14 mouse cellular contexts compared by ENCODE assay signal in the genomic region with DNA sequence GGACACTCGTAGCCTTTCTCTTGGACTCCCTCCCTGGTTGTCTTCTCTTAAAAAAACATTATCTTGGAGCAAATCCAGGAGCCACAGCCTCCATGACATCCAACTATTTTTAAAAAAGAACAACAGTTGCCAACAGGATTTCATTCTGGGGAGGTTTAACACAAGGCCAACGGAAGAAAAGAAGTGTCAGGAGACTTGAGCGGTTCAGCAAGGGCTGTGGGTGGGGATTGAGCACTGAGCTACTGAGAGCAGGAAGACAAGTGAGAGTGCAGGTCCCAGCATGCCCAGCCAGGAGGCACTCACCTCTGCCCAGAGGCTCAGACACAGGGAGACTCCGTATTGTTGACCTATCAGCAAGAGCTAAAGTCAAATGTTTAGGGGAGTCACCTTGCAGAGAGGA. TPM values are rescaled to one million over a fixed set of nuclear protein-coding genes. Genes with fewer than 3 reads are reported as not detected.
DNase-seq lines count a peak whose midpoint lies in the region; ATAC-seq and TF ChIP-seq lines count a peak whose summit lies in the region.
"Had no signal": no experiment of that assay in that cellular context is flagged by ENCODE, and none has a peak within 500 bp of the region (broad histone marks: within the 10 kb centered on the region; RNA-seq: fewer than 3 reads in every experiment).

No protein-coding gene starts in this region.

- TF ChIP-seq EP300 in liver, embryonic 14.5 days (IDR thresholded peaks at IDR 0.05; ENCODE audit: low read depth): no peak
- no peak for TF ChIP-seq EP300 in lung, postnatal 0 days (IDR thresholded peaks at IDR 0.05)

- intact Hi-C loops in heart, postnatal 10 days (cut with DNase I): loop anchor here (10.0 kb wide), 1 partner anchor 208 kb away; no protein-coding TSS in a partner anchor

- H3K9me3 ChIP-seq in liver, embryonic 14.5 days (ENCODE audit: control insufficient read depth, low read length): no peaks in the 10 kb centered on the region
- H3K9me3 ChIP-seq in liver, embryonic 12.5 days (replicated peaks): no peaks in the 10 kb centered on the region
- no peaks in the 10 kb centered on the region for H3K9me3 ChIP-seq in embryonic facial prominence, embryonic 10.5 days
- H3K9me3 ChIP-seq in lung, postnatal 0 days (ENCODE audit: low read length): no peaks in the 10 kb centered on the region
- H3K9me3 ChIP-seq: megakaryocyte, embryonic 14.5 days; neural tube, embryonic 13.5 days had no signal

- H3K4me3 ChIP-seq in liver, embryonic 14.5 days (ENCODE audit: insufficient read depth in 1 of 2, low read depth in 2 of 2, low read length in 2 of 2): no peak overlapping the region
- no peak overlapping the region for H3K4me3 ChIP-seq in liver, embryonic 12.5 days
- no peak overlapping the region for H3K4me3 ChIP-seq in embryonic facial prominence, embryonic 10.5 days
- H3K4me3 ChIP-seq in lung, postnatal 0 days (ENCODE audit: low read depth, low read length): no peak overlapping the region
- H3K4me3 ChIP-seq: left cerebral cortex, adult 2 months; neural tube, embryonic 13.5 days had no signal

- H3K36me3 ChIP-seq in liver, embryonic 14.5 days (replicated peaks; ENCODE audit: control insufficient read depth, insufficient read depth, low read depth): no peaks in the 10 kb centered on the region
- no peaks in the 10 kb centered on the region for H3K36me3 ChIP-seq in liver, embryonic 12.5 days
- 0 out of 2 replicates have a peak, but pooled peaks cover 4% of the 10 kb centered on the region for H3K36me3 ChIP-seq in embryonic facial prominence, embryonic 10.5 days (replicated peaks)
- no peaks in the 10 kb centered on the region for H3K36me3 ChIP-seq in lung, postnatal 0 days (ENCODE audit: insufficient read depth, low read length)

- WGBS in liver, embryonic 14.5 days (ENCODE audit: insufficient replicate concordance): 53% methylated on average over 4 of the region's 4 CpGs
- 42% methylated on average over 4 of the region's 4 CpGs for WGBS in liver, embryonic 12.5 days (ENCODE audit: insufficient replicate concordance)
- 26% methylated on average over 4 of the region's 4 CpGs for WGBS in embryonic facial prominence, embryonic 10.5 days
- WGBS in lung, postnatal 0 days: 6% methylated on average over 4 of the region's 4 CpGs

- no peak for ATAC-seq in liver, embryonic 14.5 days (ENCODE audit: insufficient read depth)
- ATAC-seq in liver, embryonic 12.5 days: no peak
- peak; percentile 68 for ATAC-seq in lung, postnatal 0 days
- ATAC-seq: hindbrain, embryonic 16.5 days had no signal

- 0 out of 2 replicates have a peak, but pooled peaks have one; percentile 11 for TF ChIP-seq CTCF in liver, embryonic 14.5 days (IDR thresholded peaks at IDR 0.05; ENCODE audit: low read depth)
- TF ChIP-seq CTCF in lung, postnatal 0 days (IDR thresholded peaks at IDR 0.05): peak; percentile 45

- DNase-seq in liver, embryonic 14.5 days (ENCODE audit: low read depth in 3 of 3, low spot score in 3 of 3): no peak
- peak; percentile 40 for DNase-seq in embryonic facial prominence, embryonic 10.5 days (ENCODE audit: low spot score)
- peak; percentile 34 to 37 for DNase-seq in heart, postnatal 10 days
- peak; percentile 73 for DNase-seq in lung, postnatal 0 days (ENCODE audit: low spot score)
- no peak for DNase-seq in embryo, embryonic 10 days (ENCODE audit: low spot score)
- no peak for DNase-seq in ovary, adult 18-20 months (ENCODE audit: low spot score)
- DNase-seq in gastrocnemius, adult 18-20 months (ENCODE audit: low spot score): no peak
- DNase-seq: cerebellum, postnatal 25 days; thymus, postnatal 36 days had no signal

- no peak overlapping the region for H3K9ac ChIP-seq in liver, embryonic 14.5 days (replicated peaks)
- no peak overlapping the region for H3K9ac ChIP-seq in liver, embryonic 12.5 days
- H3K9ac ChIP-seq in lung, postnatal 0 days (replicated peaks; ENCODE audit: low read depth): no peak overlapping the region
- H3K9ac ChIP-seq: neural tube, embryonic 13.5 days had no signal

- H3K27me3 ChIP-seq in liver, embryonic 14.5 days (ENCODE audit: control insufficient read depth, insufficient read depth, low read length): no peaks in the 10 kb centered on the region
- no peaks in the 10 kb centered on the region; the same call in 1 of the 2 replicates for H3K27me3 ChIP-seq in liver, embryonic 12.5 days (replicated peaks)
- no peaks in the 10 kb centered on the region for H3K27me3 ChIP-seq in embryonic facial prominence, embryonic 10.5 days (replicated peaks; ENCODE audit: low read depth, poor library complexity, severe bottlenecking)
- H3K27me3 ChIP-seq in lung, postnatal 0 days (replicated peaks; ENCODE audit: insufficient read depth, low read length): no peaks in the 10 kb centered on the region
- H3K27me3 ChIP-seq: neural tube, embryonic 13.5 days had no signal

- H3K4me2 ChIP-seq in liver, embryonic 14.5 days (ENCODE audit: low read depth): no peak overlapping the region
- H3K4me2 ChIP-seq in liver, embryonic 12.5 days: no peak overlapping the region
- no peak overlapping the region; the same call in 1 of the 2 replicates for H3K4me2 ChIP-seq in lung, postnatal 0 days (replicated peaks; ENCODE audit: low read depth, low read length)
- H3K4me2 ChIP-seq: neural tube, embryonic 13.5 days had no signal

- no peak overlapping the region for H3K27ac ChIP-seq in liver, embryonic 14.5 days
- H3K27ac ChIP-seq in liver, embryonic 12.5 days: no peak overlapping the region
- 0 out of 2 replicates have a peak overlapping the region, but pooled peaks have one; percentile 1 for H3K27ac ChIP-seq in embryonic facial prominence, embryonic 10.5 days (replicated peaks)
- no peak overlapping the region for H3K27ac ChIP-seq in lung, postnatal 0 days (ENCODE audit: low read length)
- H3K27ac ChIP-seq: left cerebral cortex, adult 2 months; neural tube, embryonic 13.5 days had no signal

- peaks cover 0 to 4% of the 10 kb centered on the region in 2 experiments; a peak in 1 of 4 replicates for H3K4me1 ChIP-seq in liver, embryonic 14.5 days (replicated peaks; ENCODE audit: control insufficient read depth in 2 of 2, insufficient read depth in 2 of 2, low read length in 1 of 2)
- no peaks in the 10 kb centered on the region for H3K4me1 ChIP-seq in liver, embryonic 12.5 days
- peaks cover 19% of the 10 kb centered on the region for H3K4me1 ChIP-seq in embryonic facial prominence, embryonic 10.5 days
- peaks cover 10% of the 10 kb centered on the region; the same call in 1 of the 2 replicates for H3K4me1 ChIP-seq in lung, postnatal 0 days (ENCODE audit: insufficient read depth, low read depth, low read length)

RNA-seq across cellular contexts. Expression of gene Gne, which starts 28.8 kb away (rescaled TPM):
- polyA plus RNA-seq in liver, embryonic 14.5 days (2012; rRNA removed): 7.3 and 8.5 TPM in 2 replicates
- 21.3 and 29.9 TPM in 2 replicates for polyA plus RNA-seq in liver, embryonic 14.5 days (2014; fragmentation: Nextera tagmentation; extraction: Ambion mirVana)
- polyA plus RNA-seq in liver, embryonic 12.5 days (2016; fragmentation: Nextera tagmentation; extraction: Ambion mirVana): 31.6 and 34.6 TPM in 2 replicates
- polyA plus RNA-seq in embryonic facial prominence, embryonic 10.5 days (2016; fragmentation: Nextera tagmentation; extraction: Ambion mirVana): 20.5 and 20.8 TPM in 2 replicates
- 10 to 100 TPM; 33.7 to 38.5 TPM for total RNA-seq in heart, postnatal 10 days (2021)
- 25.1 and 33.1 TPM in 2 replicates for polyA plus RNA-seq in lung, postnatal 0 days (2015; fragmentation: Nextera tagmentation; extraction: Ambion mirVana)
- total RNA-seq in gastrocnemius, adult 18-20 months (2021): 10 to 100 TPM in 1 of 2 experiments, 1 to 10 TPM in 1; 9.5 to 12.4 TPM

Comparison
In these comparisons a context has a peak if more than half of its experiments do, and no peak if none do; other contexts are left out.
1. DNase-seq: peak in embryonic facial prominence, embryonic 10.5 days (single experiment), heart, postnatal 10 days (2 of 2) and lung, postnatal 0 days (single experiment); none in liver, embryonic 14.5 days (0 of 3), embryo, embryonic 10 days (single experiment), ovary, adult 18-20 months (single experiment) and gastrocnemius, adult 18-20 months (single experiment).